Mouse (Mus musculus) regulatory T cell (primary cell): ENCODE data around the gene Dgki.

Experiments
- in situ Hi-C: fragments of 300-600 bp; cut with MboI, MseI; formaldehyde crosslinking; loops from one replicate; pipeline ENCODE4 v1.15.1; 2025; ENCODE audit warnings: high pct_unique_total_duplicates

The Dgki gene

GRCm38 (mm10) chr6:36929781-36930180 lies 370.2 kb downstream of the Dgki start:
- in situ Hi-C loops = no loop called here

GRCm38 (mm10) chr6:36926455-36926854 lies 373.5 kb downstream of the Dgki start:
- in situ Hi-C loops = no loop called here

GRCm38 (mm10) chr6:36922006-36922405 lies 378.0 kb downstream of the Dgki start:
- in situ Hi-C loops = no loop called here

- in situ Hi-C loops = no loop called here
These were observed 388.4 kb downstream of the Dgki start for GRCm38 (mm10) chr6:36911586-36911985.

GRCm38 (mm10) chr6:36907191-36907590 lies 392.8 kb downstream of the Dgki start:
- in situ Hi-C loops = no loop called here

- in situ Hi-C loops = no loop called here
These were observed 394.0 kb downstream of the Dgki start for GRCm38 (mm10) chr6:36905965-36906364.

GRCm38 (mm10) chr6:36904911-36905310 lies 395.1 kb downstream of the Dgki start:
- in situ Hi-C loops = no loop called here

- in situ Hi-C loops = no loop called here
These were observed 396.2 kb downstream of the Dgki start for GRCm38 (mm10) chr6:36903821-36904220.

- in situ Hi-C loops = no loop called here
These were observed 396.7 kb downstream of the Dgki start for GRCm38 (mm10) chr6:36903159-36903794.

GRCm38 (mm10) chr6:36899872-36900271 lies 400.1 kb downstream of the Dgki start:
- in situ Hi-C loops = no loop called here

GRCm38 (mm10) chr6:36898412-36898811 lies 401.6 kb downstream of the Dgki start:
- in situ Hi-C loops = no loop called here

- in situ Hi-C loops = no loop called here
These were observed 402.3 kb downstream of the Dgki start for GRCm38 (mm10) chr6:36897616-36898149.

GRCm38 (mm10) chr6:36896656-36897055 lies 403.3 kb downstream of the Dgki start:
- in situ Hi-C loops = no loop called here

GRCm38 (mm10) chr6:36891820-36892219 lies 408.2 kb downstream of the Dgki start:
- in situ Hi-C loops = no loop called here

- in situ Hi-C loops = no loop called here
These were observed 409.2 kb downstream of the Dgki start for GRCm38 (mm10) chr6:36890776-36891175.

GRCm38 (mm10) chr6:36890296-36890695 lies 409.7 kb downstream of the Dgki start:
- in situ Hi-C loops = no loop called here

- in situ Hi-C loops = no loop called here
These were observed 418.7 kb downstream of the Dgki start for GRCm38 (mm10) chr6:36881309-36881708.

- in situ Hi-C loops = no loop called here
These were observed 419.2 kb downstream of the Dgki start for GRCm38 (mm10) chr6:36880643-36881263.

- in situ Hi-C loops = no loop called here
These were observed 422.6 kb downstream of the Dgki start for GRCm38 (mm10) chr6:36877399-36877798.

- in situ Hi-C loops = no loop called here
These were observed 423.6 kb downstream of the Dgki start for GRCm38 (mm10) chr6:36876426-36876825.

GRCm38 (mm10) chr6:36875926-36876325 lies 424.1 kb downstream of the Dgki start:
- in situ Hi-C loops = no loop called here

- in situ Hi-C loops = no loop called here
These were observed 427.1 kb downstream of the Dgki start for GRCm38 (mm10) chr6:36872876-36873275.

GRCm38 (mm10) chr6:36868217-36868616 lies 431.8 kb downstream of the Dgki start:
- in situ Hi-C loops = no loop called here
